Mouse (Mus musculus): ENCODE data around the gene Shd. TPM values are rescaled to one million over a fixed set of nuclear protein-coding genes. Genes with fewer than 3 reads are reported as not detected.

The Shd gene
- polyA plus RNA-seq, 1 experiment from 2014 or later: 0.95 TPM

GRCm38 (mm10) chr17:55996007-55996406, 25.7 kb downstream of the Shd start:
- Histone ChIP-seq H3K4me3 (no peak overlapping the region), H3K27ac (no peak overlapping the region), H3K36me3 (no peaks in the 10 kb centered on the region), H3K4me2 (no peak overlapping the region), H3K27me3 (replicated peaks) (peaks cover 16% of the 10 kb centered on the region), H3K4me1 (peaks cover 10% of the 10 kb centered on the region), H3K9me3 (replicated peaks) (no peaks in the 10 kb centered on the region), H3K9ac (no peak overlapping the region)
- ATAC-seq: no peak
- 69% methylated on average over 15 of the region's 15 CpGs for WGBS (ENCODE audit: insufficient replicate concordance)

- Histone ChIP-seq H3K27ac (no peak overlapping the region), H3K9me3 (replicated peaks) (0 out of 2 replicates have a peak, but pooled peaks cover 4% of the 10 kb centered on the region), H3K27me3 (replicated peaks) (peaks cover 48% of the 10 kb centered on the region), H3K36me3 (no peaks in the 10 kb centered on the region), H3K4me3 (peak overlapping the region; percentile 7; the same call in 1 of the 2 replicates), H3K9ac (no peak overlapping the region), H3K4me2 (peak overlapping the region; percentile 47), H3K4me1 (peaks cover 10% of the 10 kb centered on the region)
- WGBS (ENCODE audit: insufficient replicate concordance): 8% methylated on average over 30 of the region's 30 CpGs
- ATAC-seq: 0 out of 2 replicates have a peak, but pooled peaks have one; percentile 27
These were observed 29.7 kb downstream of the Shd start for GRCm38 (mm10) chr17:55999794-56000499.

- Histone ChIP-seq H3K4me2 (no peak overlapping the region), H3K36me3 (no peaks in the 10 kb centered on the region), H3K4me3 (no peak overlapping the region), H3K27me3 (replicated peaks) (peaks cover 54% of the 10 kb centered on the region), H3K9ac (no peak overlapping the region), H3K27ac (no peak overlapping the region), H3K9me3 (replicated peaks) (0 out of 2 replicates have a peak, but pooled peaks cover 4% of the 10 kb centered on the region), H3K4me1 (peaks cover 29% of the 10 kb centered on the region)
- 61% methylated on average over 3 of the region's 3 CpGs for WGBS (ENCODE audit: insufficient replicate concordance)
- ATAC-seq: no peak
These were observed 32.7 kb downstream of the Shd start for GRCm38 (mm10) chr17:56003000-56003399.

GRCm38 (mm10) chr17:56005415-56006061, 35.3 kb downstream of the Shd start, which contains the start of the genes Stap2 and Mpnd:
Gene Stap2, minus strand, starts transcription at chr17:56005584.
Gene Mpnd, plus strand, starts transcription at chr17:56005711.
- Histone ChIP-seq H3K9me3 (replicated peaks) (0 out of 2 replicates have a peak, but pooled peaks cover 4% of the 10 kb centered on the region), H3K4me2 (peak within 1 kb of the TSS; percentile 15; the same call in 1 of the 2 replicates), H3K4me3 (no peak within 1 kb of the TSS), H3K9ac (no peak within 1 kb of the TSS), H3K36me3 (no peaks in the 10 kb centered on the region), H3K4me1 (peaks cover 41% of the 10 kb centered on the region), H3K27ac (no peak within 1 kb of the TSS), H3K27me3 (replicated peaks) (peaks cover 49% of the 10 kb centered on the region)
- WGBS (ENCODE audit: insufficient replicate concordance): 23% methylated on average over 13 of the region's 13 CpGs
- ATAC-seq: no peak

- H3K9ac ChIP-seq: no peak overlapping the region
- no peaks in the 10 kb centered on the region for H3K9me3 ChIP-seq (replicated peaks)
- ATAC-seq: no peak
- no peak overlapping the region for H3K4me2 ChIP-seq
- peak overlapping the region; percentile 12; the same call in 1 of the 2 replicates for H3K27ac ChIP-seq
- WGBS (ENCODE audit: insufficient replicate concordance): 51% methylated on average over 10 of the region's 10 CpGs
- H3K27me3 ChIP-seq (replicated peaks): peaks cover 35% of the 10 kb centered on the region
- H3K4me1 ChIP-seq: peaks cover 44% of the 10 kb centered on the region
- peaks cover 9% of the 10 kb centered on the region for H3K36me3 ChIP-seq
- no peak overlapping the region for H3K4me3 ChIP-seq
These were observed 36.7 kb downstream of the Shd start for GRCm38 (mm10) chr17:56006956-56007355.

GRCm38 (mm10) chr17:56007444-56008355, 37.4 kb downstream of the Shd start:
- peak overlapping the region; percentile 42 for H3K27ac ChIP-seq
- H3K4me1 ChIP-seq: peaks cover 44% of the 10 kb centered on the region
- H3K4me3 ChIP-seq: no peak overlapping the region
- WGBS (ENCODE audit: insufficient replicate concordance): 43% methylated on average over 14 of the region's 14 CpGs
- peaks cover 14% of the 10 kb centered on the region for H3K36me3 ChIP-seq
- H3K4me2 ChIP-seq: peak overlapping the region; percentile 92
- no peak overlapping the region for H3K9ac ChIP-seq
- no peak; the same call in 1 of the 2 replicates for ATAC-seq
- no peaks in the 10 kb centered on the region for H3K9me3 ChIP-seq (replicated peaks)
- H3K27me3 ChIP-seq (replicated peaks): peaks cover 32% of the 10 kb centered on the region

GRCm38 (mm10) chr17:56008356-56009087, 38.3 kb downstream of the Shd start:
- Histone ChIP-seq H3K4me2 (peak overlapping the region; percentile 92), H3K27me3 (replicated peaks) (peaks cover 24% of the 10 kb centered on the region), H3K36me3 (peaks cover 21% of the 10 kb centered on the region), H3K4me3 (peak overlapping the region; percentile 73), H3K4me1 (peaks cover 44% of the 10 kb centered on the region), H3K9me3 (replicated peaks) (no peaks in the 10 kb centered on the region), H3K27ac (peak overlapping the region; percentile 80), H3K9ac (peak overlapping the region; percentile 72)
- under 1% methylated on average over 21 of the region's 21 CpGs for whole genome bisulfite sequencing (ENCODE audit: insufficient replicate concordance)
- peak; percentile 82 for ATAC-seq

GRCm38 (mm10) chr17:56009088-56009961, 39.1 kb downstream of the Shd start:
- peaks cover 18% of the 10 kb centered on the region for H3K27me3 ChIP-seq (replicated peaks)
- H3K4me2 ChIP-seq: peak overlapping the region; percentile 92
- peaks cover 44% of the 10 kb centered on the region for H3K4me1 ChIP-seq
- WGBS (ENCODE audit: insufficient replicate concordance): under 1% methylated on average over 62 of the region's 62 CpGs
- H3K36me3 ChIP-seq: peaks cover 28% of the 10 kb centered on the region
- peak overlapping the region; percentile 73 for H3K4me3 ChIP-seq
- ATAC-seq: peak; percentile 91
- peak overlapping the region; percentile 72 for H3K9ac ChIP-seq
- H3K27ac ChIP-seq: peak overlapping the region; percentile 80
- H3K9me3 ChIP-seq (replicated peaks): no peaks in the 10 kb centered on the region

- no peak for ATAC-seq
- peak overlapping the region; percentile 92 for H3K4me2 ChIP-seq
- peaks cover 12% of the 10 kb centered on the region for H3K27me3 ChIP-seq (replicated peaks)
- peak overlapping the region; percentile 72 for H3K9ac ChIP-seq
- no peaks in the 10 kb centered on the region for H3K9me3 ChIP-seq (replicated peaks)
- H3K4me1 ChIP-seq: peaks cover 44% of the 10 kb centered on the region
- WGBS (ENCODE audit: insufficient replicate concordance): 53% methylated on average over 2 of the region's 2 CpGs
- H3K27ac ChIP-seq: no peak overlapping the region
- peaks cover 31% of the 10 kb centered on the region for H3K36me3 ChIP-seq
- peak overlapping the region; percentile 73 for H3K4me3 ChIP-seq
These were observed 39.6 kb downstream of the Shd start for GRCm38 (mm10) chr17:56009962-56010240.

- Histone ChIP-seq H3K27ac (no peak overlapping the region), H3K4me2 (peak overlapping the region; percentile 92), H3K9me3 (replicated peaks) (no peaks in the 10 kb centered on the region), H3K9ac (no peak overlapping the region; the same call in 1 of the 2 replicates), H3K4me1 (peaks cover 41% of the 10 kb centered on the region), H3K27me3 (replicated peaks) (peaks cover 9% of the 10 kb centered on the region), H3K36me3 (peaks cover 34% of the 10 kb centered on the region), H3K4me3 (peak overlapping the region; percentile 73)
- ATAC-seq: no peak
- WGBS (ENCODE audit: insufficient replicate concordance): 63% methylated on average over 14 of the region's 14 CpGs
These were observed 40.0 kb downstream of the Shd start for GRCm38 (mm10) chr17:56010255-56010654.

Data from liver, embryonic 12.5 days (tissue).